22 mouse cellular contexts compared by ENCODE assay signal in genomic region chr8:43295826-43296225, GRCm38 (mm10). TPM values are rescaled to one million over a fixed set of nuclear protein-coding genes. Genes with fewer than 3 reads are reported as not detected.
"Had no signal": no experiment of that assay in that cellular context is flagged by ENCODE, and none has a peak within 500 bp of the region (broad histone marks: within the 10 kb centered on the region; RNA-seq: fewer than 3 reads in every experiment).

No protein-coding gene starts in this region.

- H3K4me1 ChIP-seq: megakaryocyte, embryonic 14.5 days; midbrain, embryonic 13.5 days; midbrain, embryonic 15.5 days; neural tube, embryonic 12.5 days; stomach, embryonic 15.5 days had no signal

- H3K9ac ChIP-seq: lung, embryonic 14.5 days; midbrain, embryonic 13.5 days; midbrain, embryonic 15.5 days; neural tube, embryonic 12.5 days; stomach, embryonic 15.5 days had no signal

- H3K27ac ChIP-seq: midbrain, embryonic 13.5 days; midbrain, embryonic 15.5 days; neural tube, embryonic 12.5 days; stomach, embryonic 15.5 days; stomach, postnatal 0 days had no signal

- DNase-seq: lung, adult 18-20 months; lung, embryonic 14.5 days; lung, postnatal 10 days; lung, postnatal 4 days; right cerebral cortex, postnatal 14 days; thymus, adult 2 months; thymus, postnatal 25 days; thymus, postnatal 4 days had no signal

- H3K4me2 ChIP-seq: lung, embryonic 14.5 days; midbrain, embryonic 11.5 days; midbrain, embryonic 13.5 days; midbrain, embryonic 15.5 days; neural tube, embryonic 12.5 days; stomach, embryonic 15.5 days had no signal

- H3K9me3 ChIP-seq: midbrain, embryonic 13.5 days; midbrain, embryonic 15.5 days; neural tube, embryonic 12.5 days; stomach, embryonic 15.5 days had no signal

- H3K27me3 ChIP-seq: megakaryocyte, embryonic 14.5 days; midbrain, embryonic 13.5 days; midbrain, embryonic 15.5 days; neural tube, embryonic 12.5 days; stomach, embryonic 15.5 days had no signal

- H3K4me3 ChIP-seq: megakaryocyte, embryonic 14.5 days; midbrain, embryonic 13.5 days; midbrain, embryonic 15.5 days; neural tube, embryonic 12.5 days; stomach, embryonic 15.5 days had no signal

- H3K36me3 ChIP-seq: midbrain, embryonic 13.5 days; midbrain, embryonic 15.5 days; neural tube, embryonic 12.5 days; stomach, embryonic 15.5 days had no signal

- ATAC-seq: midbrain, embryonic 13.5 days; midbrain, embryonic 15.5 days had no signal

RNA-seq across cellular contexts. Expression of gene Zfp42, which starts 11.0 kb away (rescaled TPM):
- total RNA-seq: midbrain, postnatal 0 days; monocyte, adult 5-6 weeks; neutrophil, adult 5-6 weeks had no signal
- polyA plus RNA-seq: liver, embryonic 16.5 days; lung, embryonic 14.5 days; lung, embryonic 16.5 days; midbrain, embryonic 13.5 days; midbrain, embryonic 15.5 days; midbrain, postnatal 0 days; neural tube, embryonic 12.5 days; neural tube, embryonic 14.5 days; spleen, adult 2 months; stomach, embryonic 15.5 days; thymus, adult 2 months had no signal
